Mouse (Mus musculus) forebrain, postnatal 0 days (tissue): ENCODE data around the gene Grik3. TPM values are rescaled to one million over a fixed set of nuclear protein-coding genes. Genes with fewer than 3 reads are reported as not detected.
"Not testable (repeated sequence)": the region's sequence is repeated elsewhere in the genome, so short reads cannot be mapped to it uniquely, and the experiment has no call there.

Experiments used
- ATAC-seq: fragments of 200-750 bp; cut with Nextera tagmentation; 2 replicates; pipeline ENCODE4 v1.8.0; 2017; ENCODE audit warnings: mild to moderate bottlenecking, moderate library complexity
- DNase-seq: peaks from one replicate; pipeline ENCODE4 v3.0.0-alpha.2; 2015
- H3K27ac ChIP-seq: fragments of 300-500 bp; sonication (generic); 2 replicates; pipeline ENCODE4 v1.5.1; 2014; ENCODE audit warnings: low read depth, mild to moderate bottlenecking, antibody characterized with exemption, low read length, moderate library complexity, mixed read lengths
- H3K27me3 ChIP-seq: fragments of 300-500 bp; sonication (generic); 2 replicates; pipeline ENCODE4 v1.6.1; 2014; ENCODE audit warnings: mild to moderate bottlenecking, low read length, mixed read lengths; ENCODE audit not compliant: insufficient read depth
- H3K36me3 ChIP-seq: fragments of 300-500 bp; sonication (generic); 2 replicates; pipeline ENCODE4 v1.6.1; 2014; ENCODE audit warnings: mild to moderate bottlenecking, moderate library complexity; ENCODE audit not compliant: insufficient read depth
- H3K4me1 ChIP-seq: fragments of 300-500 bp; sonication (generic); 2 replicates; pipeline ENCODE4 v1.6.1; 2014; ENCODE audit warnings: antibody characterized with exemption; ENCODE audit not compliant: insufficient read depth
- H3K4me2 ChIP-seq: fragments of 300-500 bp; sonication (generic); 2 replicates; pipeline ENCODE4 v1.6.1; 2014; ENCODE audit warnings: low read depth, mild to moderate bottlenecking, moderate library complexity
- H3K4me3 ChIP-seq: fragments of 300-500 bp; sonication (generic); 2 replicates; pipeline ENCODE4 v1.5.1; 2014; ENCODE audit warnings: low read depth, low read length, mixed read lengths
- H3K9ac ChIP-seq: fragments of 300-500 bp; sonication (generic); 2 replicates; pipeline ENCODE4 v1.6.1; 2014; ENCODE audit warnings: mild to moderate bottlenecking
- H3K9me3 ChIP-seq: fragments of 300-500 bp; sonication (generic); 2 replicates; pipeline ENCODE4 v1.6.1; 2016; ENCODE audit warnings: low read length
- CTCF ChIP-seq: sonication (generic); IDR thresholded peaks from 2 replicates; pipeline ENCODE4 v1.5.1; 2016; ENCODE audit warnings: antibody characterized with exemption, control low read depth, low read depth
- WGBS: fragments of 180-500 bp; shearing (Covaris S2); extraction: QIAGEN DNeasy Blood & Tissue Kit; methylation state at CpG from one replicate; pipeline ENCODE4 v1.1.7; 2014; 5-methylcytosine and 5-hydroxymethylcytosine counted together
- polyA plus RNA-seq: library from polyadenylated mRNA; unstranded; fragments of >200 nt; fragmentation: Nextera tagmentation; extraction: Ambion mirVana; gene quantifications from 2 replicates; pipeline ENCODE4 v1.2.1, GENCODE M21; 2015
- total RNA-seq: library from RNA; depleted of rRNA; stranded (reverse); fragments of >200 nt; gene quantifications from 2 replicates; pipeline ENCODE4 v1.2.3, GENCODE M21; 2014

The Grik3 gene
- total and polyA plus RNA-seq, 2 experiments from 2014 or later, result 4.3 to 23.1 TPM

DNA sequence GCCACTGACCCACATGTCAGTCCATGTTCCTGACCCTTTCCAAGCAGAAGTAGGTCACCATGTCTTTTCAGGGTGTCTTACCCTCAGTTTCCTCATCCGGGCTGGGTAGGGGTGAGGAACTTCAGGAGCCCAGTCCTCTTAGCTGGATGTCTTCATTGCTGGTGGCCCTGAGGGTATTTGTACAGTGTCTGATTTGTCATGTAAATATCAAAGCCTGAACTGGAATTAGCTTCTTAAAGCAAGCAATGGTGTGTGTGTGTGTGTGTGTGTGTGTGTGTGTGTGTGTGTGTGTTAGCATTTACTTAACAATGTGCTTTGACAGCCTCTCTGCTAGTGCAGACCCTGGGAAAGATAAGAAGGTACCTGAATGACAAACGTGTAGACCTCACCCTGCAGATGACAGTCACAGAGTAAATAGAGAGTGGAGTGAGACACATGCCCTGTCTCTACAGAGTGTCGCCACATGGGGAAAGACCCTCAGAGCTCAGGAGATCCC, 109.1 kb downstream of the Grik3 start:
- H3K9me3 ChIP-seq, result no peaks in the 10 kb centered on the region
- peaks cover 5% of the 10 kb centered on the region for H3K27me3 ChIP-seq
- TF ChIP-seq CTCF, result no peak
- no peak overlapping the region for H3K4me2 ChIP-seq
- H3K4me1 ChIP-seq, result peaks cover 2% of the 10 kb centered on the region
- H3K4me3 ChIP-seq, result no peak overlapping the region
- no peak for DNase-seq
- no peaks in the 10 kb centered on the region for H3K36me3 ChIP-seq
- no peak for ATAC-seq
- no peak overlapping the region for H3K9ac ChIP-seq
- 67% methylated on average over 3 of the region's 3 CpGs for WGBS
- H3K27ac ChIP-seq, result no peak overlapping the region

DNA sequence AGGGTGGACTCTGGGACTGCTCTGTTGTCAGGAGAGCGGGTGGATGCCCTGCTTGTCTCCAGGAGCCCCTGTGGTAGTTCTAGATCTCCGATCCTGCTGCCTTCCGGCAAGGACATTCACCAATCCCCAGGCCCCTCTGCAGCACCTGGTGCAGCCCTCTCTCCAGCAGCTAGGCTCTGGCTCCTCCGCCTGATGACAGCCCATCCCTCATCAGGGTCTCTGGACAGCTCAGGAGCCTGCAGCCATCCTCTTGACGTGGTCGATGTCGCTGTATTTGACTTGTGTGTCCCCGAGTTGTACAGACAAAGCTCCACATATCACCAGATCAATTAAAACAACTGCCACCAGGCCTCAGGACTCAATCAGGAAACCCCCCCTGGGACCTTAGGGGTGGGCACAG, 110.1 kb downstream of the Grik3 start:
- no peaks in the 10 kb centered on the region for H3K36me3 ChIP-seq
- TF ChIP-seq CTCF, result no peak
- H3K4me1 ChIP-seq, result peaks cover 2% of the 10 kb centered on the region
- DNase-seq, result no peak
- no peak for ATAC-seq
- H3K27me3 ChIP-seq, result peaks cover 5% of the 10 kb centered on the region
- 79% methylated on average over 8 of the region's 8 CpGs for WGBS
- H3K4me3 ChIP-seq, result no peak overlapping the region
- no peak overlapping the region for H3K9ac ChIP-seq
- H3K4me2 ChIP-seq, result no peak overlapping the region
- no peak overlapping the region for H3K27ac ChIP-seq
- no peaks in the 10 kb centered on the region for H3K9me3 ChIP-seq

DNA sequence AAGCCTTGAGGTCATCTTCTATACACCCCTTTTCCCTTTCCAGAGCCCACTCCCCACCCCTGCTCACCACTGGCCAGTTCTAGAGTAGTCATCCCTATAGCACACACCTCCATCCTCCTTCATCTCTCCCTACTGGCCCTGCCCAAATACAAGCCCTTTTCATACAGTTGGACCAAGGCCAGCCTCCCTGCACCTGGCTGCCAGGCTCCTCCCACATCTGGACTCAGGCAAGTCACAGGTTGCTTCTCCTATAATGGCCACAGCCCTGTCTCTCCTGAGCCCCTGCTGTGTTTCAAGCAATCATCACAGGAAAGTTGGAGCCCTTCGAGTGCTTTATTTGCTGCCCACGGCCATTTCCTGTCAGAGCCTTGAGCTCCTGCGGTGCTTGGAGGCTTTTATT, 110.8 kb downstream of the Grik3 start:
- Histone ChIP-seq H3K9me3 (no peaks in the 10 kb centered on the region), H3K36me3 (no peaks in the 10 kb centered on the region), H3K9ac (no peak overlapping the region), H3K27me3 (peaks cover 5% of the 10 kb centered on the region), H3K27ac (no peak overlapping the region), H3K4me2 (no peak overlapping the region), H3K4me1 (peaks cover 2% of the 10 kb centered on the region), H3K4me3 (no peak overlapping the region)
- no peak for ATAC-seq
- 58% methylated on average over 3 of the region's 3 CpGs for WGBS
- TF ChIP-seq CTCF, result no peak
- no peak for DNase-seq

DNA sequence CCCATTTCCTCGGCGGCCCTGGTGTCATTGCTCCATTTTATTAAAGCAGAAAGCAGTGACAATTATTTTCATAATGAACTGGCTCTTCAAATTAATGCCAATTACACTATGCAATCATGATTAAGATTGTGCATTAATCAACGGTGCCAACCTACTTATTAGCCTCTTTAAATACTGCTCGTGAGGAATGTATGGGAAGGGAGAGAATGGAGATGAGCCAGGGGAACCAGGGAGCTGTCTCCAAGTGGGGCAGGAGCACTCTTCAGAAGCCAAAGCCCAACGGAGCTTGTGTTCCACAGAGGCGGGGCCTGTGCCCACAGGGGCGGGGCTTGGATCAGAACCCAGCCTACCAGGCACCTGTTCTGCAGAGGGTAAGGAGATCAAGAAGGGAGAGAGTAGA, 114.0 kb downstream of the Grik3 start:
- ATAC-seq (no peak), DNase-seq (no peak)
- WGBS, result 42% methylated on average over 7 of the region's 7 CpGs
- no peaks in the 10 kb centered on the region; the same call in 1 of the 2 replicates for H3K4me1 ChIP-seq
- no peak overlapping the region for H3K4me3 ChIP-seq
- H3K9ac ChIP-seq, result no peak overlapping the region
- H3K4me2 ChIP-seq, result no peak overlapping the region
- H3K27ac ChIP-seq, result no peak overlapping the region
- no peaks in the 10 kb centered on the region for H3K36me3 ChIP-seq
- TF ChIP-seq CTCF, result no peak
- H3K27me3 ChIP-seq, result no peaks in the 10 kb centered on the region; the same call in 1 of the 2 replicates
- H3K9me3 ChIP-seq, result no peaks in the 10 kb centered on the region

- H3K4me2 ChIP-seq, result no peak overlapping the region
- H3K36me3 ChIP-seq, result no peaks in the 10 kb centered on the region
- H3K27ac ChIP-seq, result no peak overlapping the region
- 83% methylated on average over 6 of the region's 6 CpGs for WGBS
- no peak for TF ChIP-seq CTCF
- DNase-seq, result no peak
- H3K9me3 ChIP-seq, result no peaks in the 10 kb centered on the region
- ATAC-seq, result no peak
- no peaks in the 10 kb centered on the region; the same call in 1 of the 2 replicates for H3K27me3 ChIP-seq
- H3K4me3 ChIP-seq, result no peak overlapping the region
- H3K9ac ChIP-seq, result no peak overlapping the region
- no peaks in the 10 kb centered on the region; the same call in 1 of the 2 replicates for H3K4me1 ChIP-seq
Observed at GRCm38 (mm10) chr4:125606147-125606546, 115.6 kb downstream of the Grik3 start.

- Histone ChIP-seq H3K27me3 (no peaks in the 10 kb centered on the region), H3K36me3 (no peaks in the 10 kb centered on the region), H3K4me2 (no peak overlapping the region), H3K9me3 (no peaks in the 10 kb centered on the region), H3K27ac (no peak overlapping the region), H3K4me3 (no peak overlapping the region), H3K4me1 (no peaks in the 10 kb centered on the region; the same call in 1 of the 2 replicates), H3K9ac (no peak overlapping the region)
- WGBS, result 66% methylated on average over 10 of the region's 10 CpGs
- DNase-seq (no peak), ATAC-seq (no peak)
- TF ChIP-seq CTCF, result no peak
Observed at GRCm38 (mm10) chr4:125607397-125608042, 117.0 kb downstream of the Grik3 start.

DNA sequence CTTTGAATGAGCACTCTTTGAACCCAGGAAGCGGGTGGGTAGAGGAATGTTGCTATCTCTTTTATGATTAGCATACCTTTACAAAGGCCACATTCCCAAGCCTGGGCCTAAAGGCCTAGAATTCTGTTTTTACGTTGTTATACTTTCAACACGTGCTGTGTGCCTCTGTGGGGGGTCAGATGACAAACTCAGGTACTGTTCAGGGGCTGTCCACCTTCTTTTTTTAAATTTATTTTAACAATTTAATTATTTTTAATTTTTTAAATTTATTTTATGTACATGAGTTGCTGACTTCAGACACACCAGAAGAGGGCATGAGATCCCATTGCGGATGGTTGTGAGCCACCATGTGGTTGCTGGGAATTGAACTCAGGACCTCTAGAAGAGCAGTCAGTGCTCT, 118.4 kb downstream of the Grik3 start:
- H3K9ac ChIP-seq, H3K27me3 ChIP-seq, H3K9me3 ChIP-seq, ATAC-seq, H3K4me3 ChIP-seq, H3K4me2 ChIP-seq, DNase-seq, H3K4me1 ChIP-seq, H3K27ac ChIP-seq, H3K36me3 ChIP-seq: not testable (repeated sequence)
- 57% methylated on average over 3 of the region's 4 CpGs for WGBS
